Mouse (Mus musculus): Measurements from ENCODE around the gene Kdelr3. TPM values are rescaled to one million over a fixed set of nuclear protein-coding genes. Genes with fewer than 3 reads are reported as not detected.
A peak's percentile ranks its signal among the peaks of the same experiment; 100 is the strongest.

Gene Kdelr3
- 211 and 223 TPM in 2 replicates for polyA plus RNA-seq (2015; fragmentation: Nextera tagmentation; extraction: Ambion mirVana)

DNA sequence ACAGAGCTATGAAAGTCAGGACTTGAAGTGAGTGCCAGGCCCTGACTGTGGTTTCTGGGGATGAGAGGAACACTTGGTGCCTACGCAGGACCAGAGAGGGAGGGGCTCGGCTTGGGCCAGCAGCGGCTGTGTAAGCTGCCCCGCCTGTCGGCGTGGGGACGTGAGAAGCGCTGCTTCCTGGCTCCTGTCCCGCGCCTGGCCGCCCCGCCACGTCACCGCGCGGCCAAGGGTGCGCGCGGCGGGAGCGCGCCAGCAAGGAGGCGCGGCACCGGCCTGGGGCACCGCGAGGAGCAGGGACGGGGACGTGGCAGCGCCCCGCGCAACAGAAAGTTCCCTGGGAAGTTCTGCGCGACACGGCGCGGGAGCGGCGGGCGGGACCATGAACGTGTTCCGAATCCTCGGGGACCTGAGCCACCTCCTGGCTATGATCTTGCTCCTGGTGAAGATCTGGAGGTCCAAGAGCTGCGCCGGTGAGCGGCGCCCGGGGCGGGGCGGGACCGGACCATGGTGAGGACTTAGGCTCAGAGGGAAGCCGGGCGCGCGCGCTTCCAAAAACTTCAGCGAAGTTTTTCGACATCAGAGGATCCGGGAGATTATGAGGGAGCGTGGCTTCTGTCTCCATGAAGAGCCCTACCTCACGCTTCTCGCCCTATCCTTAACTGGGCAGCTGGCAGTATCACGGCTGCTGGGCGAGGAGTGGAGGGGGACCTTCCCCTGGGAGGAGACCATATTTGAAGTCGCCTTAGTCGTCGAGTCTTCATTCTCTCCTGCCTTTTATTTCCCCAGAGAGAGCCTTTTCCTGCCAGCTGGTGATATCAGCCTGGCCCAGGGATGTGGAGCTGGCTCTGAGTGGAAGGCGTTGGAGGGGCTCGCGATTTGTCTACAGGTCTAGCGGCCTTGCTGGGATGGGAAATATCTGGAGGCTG lies at the start of gene Kdelr3:
Gene Kdelr3 (plus strand): TSS at position 241 of the 926 bp plus-strand sequence.
- Histone ChIP-seq H3K27me3 (peaks cover 25% of the 10 kb centered on the region), H3K9ac (peak within 1 kb of the TSS; percentile 76), H3K4me2 (peak within 1 kb of the TSS; percentile 69), H3K4me1 (peaks cover 61% of the 10 kb centered on the region), H3K9me3 (no peaks in the 10 kb centered on the region), H3K4me3 (peak within 1 kb of the TSS; percentile 70), H3K27ac (peak within 1 kb of the TSS; percentile 88), H3K36me3 (no peaks in the 10 kb centered on the region)
- under 1% methylated on average over 71 of the region's 71 CpGs for WGBS
- peak; percentile 74 for ATAC-seq (ENCODE audit: insufficient number of reproducible peaks, low FRiP score, low TSS enrichment, low read depth)

DNA sequence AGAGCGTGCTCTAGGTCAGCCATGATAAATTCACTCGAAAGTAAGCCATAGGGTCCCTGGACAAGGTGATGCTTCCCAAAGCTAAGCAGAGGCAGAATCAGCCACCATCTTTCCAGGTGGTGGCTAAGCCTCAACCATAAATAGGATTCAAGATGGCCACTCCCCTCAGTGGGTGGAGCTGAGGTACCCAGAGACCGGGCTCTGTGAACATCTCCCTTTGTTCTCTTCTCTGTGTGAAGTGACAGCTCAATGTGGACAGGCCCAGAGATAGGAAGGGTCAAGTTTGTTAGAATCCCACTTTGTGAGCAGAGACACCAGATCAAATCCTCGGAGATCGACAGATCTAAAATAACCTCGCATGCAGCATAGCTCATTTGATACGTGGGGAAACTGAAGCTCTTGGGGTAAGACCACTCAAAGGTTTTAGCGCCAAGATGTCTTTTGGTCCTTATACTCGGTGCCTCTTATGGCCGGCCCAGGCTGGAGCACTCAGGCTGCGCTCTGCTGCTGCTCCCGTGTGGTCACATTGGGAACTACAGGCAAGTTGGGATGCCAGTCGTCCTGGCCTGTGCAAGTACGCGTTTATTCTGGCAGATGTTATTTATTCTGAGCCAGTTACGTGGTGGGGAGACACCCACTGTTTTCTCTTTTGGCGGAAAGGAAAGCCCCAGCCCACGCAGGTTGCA lies 49.5 kb upstream of the Kdelr3 start:
- no peaks in the 10 kb centered on the region for H3K36me3 ChIP-seq
- H3K4me3 ChIP-seq, result no peak overlapping the region
- peaks cover 7% of the 10 kb centered on the region for H3K4me1 ChIP-seq
- H3K9ac ChIP-seq, result no peak overlapping the region
- H3K4me2 ChIP-seq, result no peak overlapping the region
- H3K27me3 ChIP-seq, result peaks cover 21% of the 10 kb centered on the region
- peak; percentile 72; the same call in 1 of the 2 replicates for ATAC-seq (ENCODE audit: insufficient number of reproducible peaks, low FRiP score, low TSS enrichment, low read depth)
- H3K9me3 ChIP-seq, result no peaks in the 10 kb centered on the region
- H3K27ac ChIP-seq, result no peak overlapping the region
- WGBS, result 6% methylated on average over 18 of the region's 18 CpGs

DNA sequence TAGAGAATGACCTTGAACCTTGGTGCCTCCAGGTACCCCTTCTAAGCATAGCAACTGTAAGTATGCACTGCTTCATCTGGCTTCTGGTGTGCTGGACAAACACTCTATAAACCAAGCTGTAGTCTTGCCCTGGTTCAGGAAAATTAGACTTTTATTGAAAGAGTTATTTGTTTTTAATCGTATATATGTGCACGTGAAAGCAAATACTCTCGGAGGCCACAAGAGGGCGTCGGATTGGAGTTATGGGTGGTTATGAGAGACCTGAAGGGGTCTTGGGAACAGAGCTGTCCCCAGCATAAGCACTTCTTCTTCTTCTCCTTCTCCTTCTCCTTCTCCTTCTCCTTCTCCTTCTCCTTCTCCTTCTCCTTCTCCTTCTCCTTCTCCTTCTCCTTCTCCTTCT lies 46.6 kb upstream of the Kdelr3 start:
- Histone ChIP-seq H3K27me3 (peaks cover 3% of the 10 kb centered on the region), H3K4me1 (peaks cover 7% of the 10 kb centered on the region), H3K9me3 (no peaks in the 10 kb centered on the region), H3K4me2 (no peak overlapping the region), H3K36me3 (no peaks in the 10 kb centered on the region), H3K27ac (no peak overlapping the region), H3K4me3 (no peak overlapping the region), H3K9ac (no peak overlapping the region)
- no peak for ATAC-seq (ENCODE audit: insufficient number of reproducible peaks, low FRiP score, low TSS enrichment, low read depth)
- 65% methylated on average over 5 of the region's 5 CpGs for WGBS

DNA sequence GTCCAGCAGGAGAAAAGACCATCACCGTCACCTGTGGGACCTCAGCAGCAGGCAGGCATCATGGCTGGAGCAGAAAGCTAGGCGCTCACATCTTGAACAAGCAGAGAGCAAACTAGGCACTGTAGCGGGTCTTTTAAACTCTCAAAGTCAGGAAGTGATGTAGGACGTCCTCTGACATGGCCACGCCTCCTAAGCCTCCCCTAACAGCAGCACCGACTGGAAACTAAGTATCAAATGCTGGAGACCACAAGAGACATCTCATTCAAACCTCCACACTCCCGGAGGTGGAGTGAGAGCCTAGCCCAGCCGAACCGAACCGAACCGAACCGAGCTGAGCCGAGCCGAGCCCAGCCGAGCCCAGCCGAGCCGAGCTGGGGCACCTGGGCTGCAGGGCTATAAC lies 45.6 kb upstream of the Kdelr3 start:
- peaks cover 3% of the 10 kb centered on the region for H3K27me3 ChIP-seq
- peak overlapping the region; percentile 22 for H3K4me3 ChIP-seq
- WGBS, result 34% methylated on average over 17 of the region's 17 CpGs
- ATAC-seq (ENCODE audit: insufficient number of reproducible peaks, low FRiP score, low TSS enrichment, low read depth), result no peak
- H3K36me3 ChIP-seq, result no peaks in the 10 kb centered on the region
- peaks cover 7% of the 10 kb centered on the region for H3K4me1 ChIP-seq
- peak overlapping the region; percentile 31 for H3K4me2 ChIP-seq
- H3K9ac ChIP-seq, result no peak overlapping the region
- no peak overlapping the region for H3K27ac ChIP-seq
- H3K9me3 ChIP-seq, result no peaks in the 10 kb centered on the region

DNA sequence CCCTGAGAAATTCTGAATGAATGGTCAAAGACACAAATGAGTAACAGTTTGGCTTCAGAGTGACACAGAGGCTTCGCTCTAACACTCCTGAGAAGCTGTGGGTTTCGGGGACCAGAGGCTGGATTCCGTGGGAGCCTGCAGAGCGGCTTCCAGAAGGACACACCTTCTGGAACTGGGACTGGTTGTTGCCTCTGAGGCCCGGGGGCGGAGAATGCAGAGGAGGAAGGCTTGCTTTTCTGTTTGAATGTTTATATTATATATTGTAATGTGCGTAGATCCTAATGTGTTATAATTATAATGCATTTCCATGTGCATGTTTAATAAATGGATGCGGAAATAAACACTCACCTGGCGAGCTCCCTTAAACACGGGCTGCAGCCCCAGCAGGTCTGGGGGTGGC lies 45.1 kb upstream of the Kdelr3 start:
- Histone ChIP-seq H3K4me1 (peaks cover 7% of the 10 kb centered on the region), H3K27me3 (peaks cover 3% of the 10 kb centered on the region), H3K9me3 (no peaks in the 10 kb centered on the region), H3K36me3 (no peaks in the 10 kb centered on the region), H3K4me2 (peak overlapping the region; percentile 31), H3K9ac (no peak overlapping the region), H3K27ac (no peak overlapping the region), H3K4me3 (peak overlapping the region; percentile 22)
- no peak for ATAC-seq (ENCODE audit: insufficient number of reproducible peaks, low FRiP score, low TSS enrichment, low read depth)
- 48% methylated on average over 10 of the region's 10 CpGs for WGBS

DNA sequence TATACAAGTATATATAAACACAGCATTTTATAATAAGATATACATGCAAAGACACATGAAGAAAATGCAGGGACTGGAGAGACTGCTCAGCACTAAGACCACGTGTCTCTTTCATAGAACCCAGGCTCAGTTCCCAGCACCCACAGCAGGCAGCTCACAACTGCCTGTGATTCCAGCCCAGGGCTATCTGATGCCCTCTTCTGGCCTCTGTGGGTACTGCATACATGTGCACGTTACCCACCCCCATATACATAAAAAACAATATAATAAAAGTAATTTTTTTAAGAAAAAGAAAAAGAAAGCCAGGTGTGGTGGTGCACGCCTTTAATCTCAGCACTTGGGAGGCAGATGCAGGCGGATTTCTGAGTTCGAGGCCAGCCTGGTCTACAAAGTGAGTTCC lies 43.2 kb upstream of the Kdelr3 start:
- H3K27me3 ChIP-seq, result peaks cover under 1% of the 10 kb centered on the region; the same call in 1 of the 2 replicates
- H3K9me3 ChIP-seq, result no peaks in the 10 kb centered on the region
- H3K4me3 ChIP-seq, result no peak overlapping the region
- H3K4me2 ChIP-seq, result no peak overlapping the region
- no peak overlapping the region for H3K9ac ChIP-seq
- H3K27ac ChIP-seq, result no peak overlapping the region
- H3K36me3 ChIP-seq, result no peaks in the 10 kb centered on the region
- no peak for ATAC-seq (ENCODE audit: insufficient number of reproducible peaks, low FRiP score, low TSS enrichment, low read depth)
- 80% methylated on average over 5 of the region's 5 CpGs for WGBS
- peaks cover 10% of the 10 kb centered on the region for H3K4me1 ChIP-seq

DNA sequence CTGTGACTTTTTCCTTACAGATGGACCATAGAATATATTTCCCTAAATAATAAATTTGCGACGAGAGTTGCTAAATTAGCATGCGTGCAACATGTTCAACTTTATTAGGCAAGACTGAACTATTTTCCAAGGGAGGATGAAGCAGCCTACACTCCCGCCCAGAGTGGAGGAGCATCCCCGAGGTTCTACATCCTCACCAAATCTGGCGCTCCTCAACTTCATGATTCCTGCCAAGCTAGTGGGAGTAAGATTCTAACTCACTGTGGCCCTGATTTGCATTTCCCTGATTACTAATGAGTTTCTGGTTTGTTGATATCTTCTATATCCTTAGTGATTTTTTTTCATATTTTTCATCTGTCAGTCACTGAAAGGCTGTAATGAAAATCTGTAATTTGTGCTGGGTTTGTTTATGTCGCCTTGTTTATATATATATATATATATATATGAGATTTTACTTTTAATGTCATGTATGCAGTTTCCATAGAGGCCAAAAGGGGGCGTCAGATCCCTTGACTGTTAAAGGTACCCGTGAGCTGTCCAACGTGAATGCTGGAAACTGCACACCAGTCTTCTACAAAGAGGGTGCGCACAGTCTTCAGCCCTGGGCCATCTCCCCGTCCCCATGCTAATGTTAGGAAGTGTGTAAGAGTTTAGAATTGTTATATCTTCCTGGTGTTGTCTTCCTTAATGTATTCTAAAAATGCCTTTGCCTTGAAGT lies 42.4 kb upstream of the Kdelr3 start:
- Histone ChIP-seq H3K4me1 (peaks cover 11% of the 10 kb centered on the region), H3K9me3 (no peaks in the 10 kb centered on the region), H3K36me3 (no peaks in the 10 kb centered on the region), H3K27me3 (no peaks in the 10 kb centered on the region), H3K9ac (no peak overlapping the region), H3K27ac (no peak overlapping the region), H3K4me2 (no peak overlapping the region), H3K4me3 (no peak overlapping the region)
- no peak for ATAC-seq (ENCODE audit: insufficient number of reproducible peaks, low FRiP score, low TSS enrichment, low read depth)
- 58% methylated on average over 12 of the region's 12 CpGs for WGBS

DNA sequence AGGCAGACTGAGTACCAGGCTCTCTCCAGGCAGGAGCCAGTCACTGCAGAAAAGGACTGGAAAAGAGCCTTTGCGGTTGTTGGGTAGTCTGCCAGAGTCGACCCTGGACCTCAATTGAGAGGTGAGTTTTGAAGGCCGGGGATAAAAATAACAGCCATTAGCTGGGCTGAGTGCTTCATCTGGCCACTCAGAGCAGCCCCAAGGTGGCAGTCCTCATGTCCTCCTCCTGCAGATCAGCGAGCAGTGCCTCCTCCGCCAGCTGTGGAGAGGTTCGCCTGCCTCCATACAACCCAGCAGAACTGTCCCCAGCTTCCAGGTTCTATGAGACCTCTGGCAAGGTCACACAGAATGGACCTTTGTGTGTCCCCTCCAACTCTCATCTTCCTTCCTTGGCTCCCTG lies 39.0 kb upstream of the Kdelr3 start:
- peaks cover 14% of the 10 kb centered on the region for H3K4me1 ChIP-seq
- H3K36me3 ChIP-seq, result no peaks in the 10 kb centered on the region
- no peak overlapping the region for H3K4me3 ChIP-seq
- H3K4me2 ChIP-seq, result no peak overlapping the region
- H3K27ac ChIP-seq, result no peak overlapping the region
- ATAC-seq (ENCODE audit: insufficient number of reproducible peaks, low FRiP score, low TSS enrichment, low read depth), result no peak
- WGBS, result 58% methylated on average over 6 of the region's 6 CpGs
- H3K27me3 ChIP-seq, result peaks cover 27% of the 10 kb centered on the region
- no peak overlapping the region for H3K9ac ChIP-seq
- no peaks in the 10 kb centered on the region for H3K9me3 ChIP-seq

DNA sequence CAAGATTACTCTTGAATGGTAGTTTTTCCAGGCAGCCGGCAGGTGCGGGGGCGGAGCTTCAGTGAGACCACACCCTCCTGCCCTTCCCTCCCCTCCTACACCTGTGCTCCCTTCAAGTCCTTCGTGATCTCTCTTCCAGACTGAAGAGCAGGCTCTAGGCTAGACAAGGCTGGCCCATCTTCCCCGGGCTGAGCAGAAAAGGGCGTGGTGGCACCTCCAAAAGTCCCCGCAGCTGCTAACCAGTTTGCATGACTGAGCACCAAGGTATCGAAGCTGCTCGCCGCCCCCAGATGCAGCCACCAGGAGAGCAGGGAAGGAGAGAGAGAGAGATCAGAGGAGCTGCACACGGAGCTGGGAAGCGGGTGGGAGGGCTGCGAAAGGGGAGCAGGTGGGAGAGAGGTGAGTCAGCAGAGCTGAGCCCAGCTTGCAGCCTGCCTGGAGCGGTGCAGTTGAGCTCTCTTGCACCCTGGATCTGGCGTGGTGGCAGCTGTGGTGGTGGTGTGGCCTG lies 35.0 kb upstream of the Kdelr3 start:
- Histone ChIP-seq H3K27me3 (peaks cover 33% of the 10 kb centered on the region), H3K4me2 (no peak overlapping the region)

DNA sequence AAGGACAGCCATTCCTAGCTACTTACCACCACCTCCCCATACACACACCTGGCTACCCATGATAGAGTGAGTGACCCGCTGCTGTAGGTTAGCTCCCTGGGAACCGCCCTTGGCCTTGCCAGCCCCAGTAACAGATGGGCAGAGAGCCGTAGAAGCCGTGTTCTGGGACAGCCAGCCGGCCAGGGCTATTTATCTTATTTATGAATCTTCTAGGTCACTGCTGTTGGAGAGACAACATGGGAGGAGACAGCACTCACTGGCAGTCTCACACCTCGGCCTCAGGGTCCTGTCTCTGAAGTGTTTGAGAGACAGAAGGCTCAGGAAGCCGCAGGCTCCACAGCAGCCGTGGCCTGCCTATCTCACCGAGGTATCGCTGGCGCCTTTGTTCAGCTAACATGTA lies 26.7 kb upstream of the Kdelr3 start:
- ATAC-seq (ENCODE audit: insufficient number of reproducible peaks, low FRiP score, low TSS enrichment, low read depth), result no peak
- Histone ChIP-seq H3K9me3 (no peaks in the 10 kb centered on the region), H3K4me1 (no peaks in the 10 kb centered on the region), H3K4me3 (no peak overlapping the region), H3K36me3 (no peaks in the 10 kb centered on the region), H3K27ac (no peak overlapping the region), H3K4me2 (no peak overlapping the region), H3K27me3 (peaks cover 28% of the 10 kb centered on the region), H3K9ac (no peak overlapping the region)
- WGBS, result 66% methylated on average over 11 of the region's 11 CpGs

More for the DNA sequence above, 35.0 kb upstream of the Kdelr3 start:
- Histone ChIP-seq H3K27ac (no peak overlapping the region), H3K4me3 (no peak overlapping the region), H3K36me3 (no peaks in the 10 kb centered on the region), H3K9me3 (no peaks in the 10 kb centered on the region), H3K9ac (no peak overlapping the region), H3K4me1 (peaks cover 14% of the 10 kb centered on the region)
- 7% methylated on average over 15 of the region's 15 CpGs for WGBS
- no peak for ATAC-seq (ENCODE audit: insufficient number of reproducible peaks, low FRiP score, low TSS enrichment, low read depth)

DNA sequence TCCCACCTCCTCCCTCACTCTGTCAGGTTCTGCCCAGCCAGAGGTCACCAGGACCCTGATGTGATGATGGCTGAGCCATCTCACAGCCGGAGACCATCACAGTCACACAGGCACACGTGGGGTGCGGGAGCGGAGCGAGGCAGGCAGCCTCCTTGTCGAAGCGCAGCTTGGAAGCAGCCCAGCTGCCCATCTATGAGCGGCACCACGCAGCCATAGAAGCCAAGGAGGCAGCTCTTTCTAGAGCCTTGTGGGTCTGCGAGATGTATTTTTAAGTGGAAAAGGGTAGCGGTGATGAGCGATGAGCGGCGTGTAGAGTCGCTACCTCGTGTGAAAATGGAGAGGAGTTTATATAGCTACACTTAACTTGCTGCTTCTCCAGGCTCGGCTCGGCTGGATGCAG lies 22.7 kb upstream of the Kdelr3 start:
- H3K4me3 ChIP-seq, result no peak overlapping the region
- no peaks in the 10 kb centered on the region for H3K4me1 ChIP-seq
- no peak overlapping the region for H3K9ac ChIP-seq
- H3K4me2 ChIP-seq, result no peak overlapping the region
- 44% methylated on average over 18 of the region's 18 CpGs for WGBS
- no peak for ATAC-seq (ENCODE audit: insufficient number of reproducible peaks, low FRiP score, low TSS enrichment, low read depth)
- peaks cover 37% of the 10 kb centered on the region for H3K27me3 ChIP-seq
- no peaks in the 10 kb centered on the region for H3K36me3 ChIP-seq
- H3K9me3 ChIP-seq, result no peaks in the 10 kb centered on the region
- no peak overlapping the region for H3K27ac ChIP-seq

Measured in limb, embryonic 15.5 days (tissue).